Mouse (Mus musculus) forebrain, postnatal 0 days (tissue): ENCODE results near the gene Sco1. TPM values are rescaled to one million over a fixed set of nuclear protein-coding genes. Genes with fewer than 3 reads are reported as not detected.
A peak's percentile ranks its signal among the peaks of the same experiment; 100 is the strongest.

Experiments used
- ATAC-seq: fragments of 200-750 bp; cut with Nextera tagmentation; 2 replicates; pipeline ENCODE4 v1.8.0; 2017; ENCODE audit warnings: mild to moderate bottlenecking, moderate library complexity
- DNase-seq: peaks from one replicate; pipeline ENCODE4 v3.0.0-alpha.2; 2015
- H3K27ac ChIP-seq: fragments of 300-500 bp; sonication (generic); 2 replicates; pipeline ENCODE4 v1.5.1; 2014; ENCODE audit warnings: low read depth, mild to moderate bottlenecking, antibody characterized with exemption, low read length, moderate library complexity, mixed read lengths
- H3K27me3 ChIP-seq: fragments of 300-500 bp; sonication (generic); 2 replicates; pipeline ENCODE4 v1.6.1; 2014; ENCODE audit warnings: mild to moderate bottlenecking, low read length, mixed read lengths; ENCODE audit not compliant: insufficient read depth
- H3K36me3 ChIP-seq: fragments of 300-500 bp; sonication (generic); 2 replicates; pipeline ENCODE4 v1.6.1; 2014; ENCODE audit warnings: mild to moderate bottlenecking, moderate library complexity; ENCODE audit not compliant: insufficient read depth
- H3K4me1 ChIP-seq: fragments of 300-500 bp; sonication (generic); 2 replicates; pipeline ENCODE4 v1.6.1; 2014; ENCODE audit warnings: antibody characterized with exemption; ENCODE audit not compliant: insufficient read depth
- H3K4me2 ChIP-seq: fragments of 300-500 bp; sonication (generic); 2 replicates; pipeline ENCODE4 v1.6.1; 2014; ENCODE audit warnings: low read depth, mild to moderate bottlenecking, moderate library complexity
- H3K4me3 ChIP-seq: fragments of 300-500 bp; sonication (generic); 2 replicates; pipeline ENCODE4 v1.5.1; 2014; ENCODE audit warnings: low read depth, low read length, mixed read lengths
- H3K9ac ChIP-seq: fragments of 300-500 bp; sonication (generic); 2 replicates; pipeline ENCODE4 v1.6.1; 2014; ENCODE audit warnings: mild to moderate bottlenecking
- H3K9me3 ChIP-seq: fragments of 300-500 bp; sonication (generic); 2 replicates; pipeline ENCODE4 v1.6.1; 2016; ENCODE audit warnings: low read length
- CTCF ChIP-seq: sonication (generic); IDR thresholded peaks from 2 replicates; pipeline ENCODE4 v1.5.1; 2016; ENCODE audit warnings: antibody characterized with exemption, control low read depth, low read depth
- WGBS: fragments of 180-500 bp; shearing (Covaris S2); extraction: QIAGEN DNeasy Blood & Tissue Kit; methylation state at CpG from one replicate; pipeline ENCODE4 v1.1.7; 2014; 5-methylcytosine and 5-hydroxymethylcytosine counted together
- polyA plus RNA-seq: library from polyadenylated mRNA; unstranded; fragments of >200 nt; fragmentation: Nextera tagmentation; extraction: Ambion mirVana; gene quantifications from 2 replicates; pipeline ENCODE4 v1.2.1, GENCODE M21; 2015
- total RNA-seq: library from RNA; depleted of rRNA; stranded (reverse); fragments of >200 nt; gene quantifications from 2 replicates; pipeline ENCODE4 v1.2.3, GENCODE M21; 2014

The Sco1 gene
- total and polyA plus RNA-seq, 2 experiments from 2014 or later: 13.9 to 18.3 TPM

- no peak overlapping the region for H3K4me3 ChIP-seq
- no peaks in the 10 kb centered on the region for H3K4me1 ChIP-seq
- H3K27ac ChIP-seq: no peak overlapping the region
- ATAC-seq (no peak), DNase-seq (no peak)
- H3K9me3 ChIP-seq: no peaks in the 10 kb centered on the region
- H3K27me3 ChIP-seq: no peaks in the 10 kb centered on the region
- WGBS: 96% methylated on average over 5 of the region's 5 CpGs
- TF ChIP-seq CTCF: no peak
- H3K9ac ChIP-seq: no peak overlapping the region
- H3K36me3 ChIP-seq: no peaks in the 10 kb centered on the region
- no peak overlapping the region for H3K4me2 ChIP-seq
Measured at GRCm38 (mm10) chr11:67093652-67094051, 41.2 kb downstream of the Sco1 start.

GRCm38 (mm10) chr11:67094470-67094869 is 42.0 kb downstream of the Sco1 start:
- no peak for TF ChIP-seq CTCF
- ATAC-seq (no peak), DNase-seq (no peak)
- H3K4me3 ChIP-seq: no peak overlapping the region
- no peaks in the 10 kb centered on the region for H3K9me3 ChIP-seq
- H3K27ac ChIP-seq: no peak overlapping the region
- 84% methylated on average over 29 of the region's 29 CpGs for WGBS
- no peak overlapping the region for H3K4me2 ChIP-seq
- no peaks in the 10 kb centered on the region for H3K4me1 ChIP-seq
- H3K27me3 ChIP-seq: no peaks in the 10 kb centered on the region
- H3K9ac ChIP-seq: no peak overlapping the region
- no peaks in the 10 kb centered on the region for H3K36me3 ChIP-seq

- H3K9me3 ChIP-seq: no peaks in the 10 kb centered on the region
- WGBS: 94% methylated on average over 10 of the region's 10 CpGs
- ATAC-seq: no peak
- no peaks in the 10 kb centered on the region for H3K27me3 ChIP-seq
- no peak overlapping the region for H3K9ac ChIP-seq
- H3K4me2 ChIP-seq: no peak overlapping the region
- no peak for DNase-seq
- no peaks in the 10 kb centered on the region for H3K4me1 ChIP-seq
- H3K27ac ChIP-seq: no peak overlapping the region
- TF ChIP-seq CTCF: no peak
- no peaks in the 10 kb centered on the region for H3K36me3 ChIP-seq
- no peak overlapping the region for H3K4me3 ChIP-seq
Measured at GRCm38 (mm10) chr11:67097709-67098108, 45.2 kb downstream of the Sco1 start.

- Histone ChIP-seq H3K4me1 (no peaks in the 10 kb centered on the region), H3K4me3 (no peak overlapping the region), H3K27ac (no peak overlapping the region), H3K9me3 (no peaks in the 10 kb centered on the region), H3K9ac (no peak overlapping the region), H3K4me2 (no peak overlapping the region), H3K27me3 (no peaks in the 10 kb centered on the region), H3K36me3 (no peaks in the 10 kb centered on the region)
- WGBS: 72% methylated on average over 11 of the region's 11 CpGs
- TF ChIP-seq CTCF: no peak
- no peak for ATAC-seq
- DNase-seq: peak; percentile 43
Measured at GRCm38 (mm10) chr11:67098427-67098826, 46.0 kb downstream of the Sco1 start.

GRCm38 (mm10) chr11:67099241-67099640 is 46.8 kb downstream of the Sco1 start:
- ATAC-seq (no peak), DNase-seq (no peak)
- no peak overlapping the region for H3K4me3 ChIP-seq
- TF ChIP-seq CTCF: no peak
- H3K9me3 ChIP-seq: no peaks in the 10 kb centered on the region
- H3K36me3 ChIP-seq: no peaks in the 10 kb centered on the region
- H3K27me3 ChIP-seq: no peaks in the 10 kb centered on the region
- H3K4me2 ChIP-seq: no peak overlapping the region
- WGBS: 97% methylated on average over 16 of the region's 16 CpGs
- no peak overlapping the region for H3K27ac ChIP-seq
- no peak overlapping the region for H3K9ac ChIP-seq
- H3K4me1 ChIP-seq: no peaks in the 10 kb centered on the region

- Histone ChIP-seq H3K9me3 (no peaks in the 10 kb centered on the region), H3K4me1 (no peaks in the 10 kb centered on the region), H3K27ac (no peak overlapping the region), H3K36me3 (no peaks in the 10 kb centered on the region), H3K4me2 (no peak overlapping the region), H3K27me3 (no peaks in the 10 kb centered on the region), H3K4me3 (no peak overlapping the region), H3K9ac (no peak overlapping the region)
- DNase-seq (peak; percentile 32), ATAC-seq (no peak)
- TF ChIP-seq CTCF: peak; percentile 64
- 37% methylated on average over 6 of the region's 6 CpGs for WGBS
Measured at GRCm38 (mm10) chr11:67100169-67100568, 47.7 kb downstream of the Sco1 start.

- DNase-seq (peak; percentile 43), ATAC-seq (no peak)
- 32% methylated on average over 7 of the region's 8 CpGs for WGBS
- H3K27ac ChIP-seq: no peak overlapping the region
- no peaks in the 10 kb centered on the region for H3K9me3 ChIP-seq
- peak; percentile 73 for TF ChIP-seq CTCF
- H3K9ac ChIP-seq: no peak overlapping the region
- H3K27me3 ChIP-seq: no peaks in the 10 kb centered on the region
- H3K36me3 ChIP-seq: no peaks in the 10 kb centered on the region
- H3K4me3 ChIP-seq: no peak overlapping the region
- H3K4me2 ChIP-seq: no peak overlapping the region
- H3K4me1 ChIP-seq: no peaks in the 10 kb centered on the region
Measured at GRCm38 (mm10) chr11:67101713-67102112, 49.2 kb downstream of the Sco1 start.

- no peak for ATAC-seq
- Histone ChIP-seq H3K4me1 (no peaks in the 10 kb centered on the region), H3K9ac (no peak overlapping the region), H3K36me3 (no peaks in the 10 kb centered on the region), H3K4me2 (no peak overlapping the region), H3K27me3 (no peaks in the 10 kb centered on the region), H3K4me3 (no peak overlapping the region), H3K27ac (no peak overlapping the region), H3K9me3 (no peaks in the 10 kb centered on the region)
- no peak for DNase-seq
- no peak for TF ChIP-seq CTCF
- 89% methylated on average over 9 of the region's 9 CpGs for WGBS
Measured at GRCm38 (mm10) chr11:67103256-67103655, 50.8 kb downstream of the Sco1 start.
